Mouse (Mus musculus): ENCODE results near the gene Nop53. TPM values are rescaled to one million over a fixed set of nuclear protein-coding genes. Genes with fewer than 3 reads are reported as not detected.
A peak's percentile ranks its signal among the peaks of the same experiment; 100 is the strongest.

Nop53 gene
- polyA plus RNA-seq, 1 experiment from 2014 or later, result 192 TPM

DNA sequence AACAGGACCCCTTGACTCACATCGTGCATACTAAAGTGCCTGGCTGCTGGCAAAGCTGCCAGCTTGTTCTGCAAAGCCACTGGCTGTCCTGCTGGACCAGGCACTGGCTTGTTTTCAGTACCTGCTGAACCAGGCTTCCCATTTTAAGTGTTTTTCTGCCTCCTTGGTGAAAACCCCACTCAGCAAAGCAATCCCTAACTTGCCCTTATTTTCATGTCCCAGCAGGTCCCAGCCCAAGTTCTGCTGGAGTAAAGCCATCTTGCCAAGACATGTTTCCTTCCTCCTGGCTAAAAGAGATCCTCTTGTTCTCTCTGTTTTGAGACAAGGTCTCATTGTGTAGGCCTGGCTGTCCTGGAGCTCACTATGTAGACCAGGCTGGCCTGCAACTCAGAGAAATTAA is 1.6 kb downstream of the Nop53 start:
- Histone ChIP-seq H3K9me3 (no peaks in the 10 kb centered on the region), H3K27me3 (no peaks in the 10 kb centered on the region), H3K36me3 (peaks cover 51% of the 10 kb centered on the region), H3K9ac (replicated peaks) (0 out of 2 replicates have a peak overlapping the region, but pooled peaks have one; percentile 4), H3K4me3 (replicated peaks) (peak overlapping the region; percentile 67), H3K4me2 (peak overlapping the region; percentile 93), H3K27ac (no peak overlapping the region), H3K4me1 (replicated peaks) (peaks cover 19% of the 10 kb centered on the region)
- 100% methylated on average over 1 of the region's 1 CpGs for WGBS
- no peak for ATAC-seq (ENCODE audit: insufficient number of reproducible peaks, insufficient read depth, low FRiP score, low TSS enrichment, low read depth)

DNA sequence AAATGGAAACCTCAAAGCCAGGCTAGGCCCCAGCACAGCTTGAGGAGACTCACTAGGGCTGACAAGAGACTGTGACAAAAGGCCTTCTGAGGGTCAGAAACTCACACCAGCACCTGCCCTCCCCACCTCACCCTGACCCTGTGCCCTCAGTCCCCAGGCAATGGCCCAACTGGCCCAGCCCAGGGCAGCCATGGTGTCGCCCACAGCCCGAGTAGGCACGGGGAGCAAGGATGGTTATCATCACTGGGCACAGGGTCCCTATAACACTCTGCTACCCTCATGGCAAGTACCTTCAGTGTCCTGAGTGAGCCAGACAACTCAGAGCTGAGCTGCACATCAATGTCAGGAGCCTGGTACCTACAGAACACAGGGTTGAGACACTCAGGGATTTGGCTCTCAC is 7.3 kb downstream of the Nop53 start:
- Histone ChIP-seq H3K9me3 (0 out of 2 replicates have a peak, but pooled peaks cover 5% of the 10 kb centered on the region), H3K27ac (no peak overlapping the region), H3K4me1 (replicated peaks) (no peaks in the 10 kb centered on the region; the same call in 1 of the 2 replicates), H3K4me3 (replicated peaks) (no peak overlapping the region), H3K9ac (replicated peaks) (no peak overlapping the region), H3K36me3 (peaks cover 87% of the 10 kb centered on the region), H3K4me2 (no peak overlapping the region), H3K27me3 (no peaks in the 10 kb centered on the region)
- WGBS, result 92% methylated on average over 3 of the region's 3 CpGs
- ATAC-seq (ENCODE audit: insufficient number of reproducible peaks, insufficient read depth, low FRiP score, low TSS enrichment, low read depth), result no peak

DNA sequence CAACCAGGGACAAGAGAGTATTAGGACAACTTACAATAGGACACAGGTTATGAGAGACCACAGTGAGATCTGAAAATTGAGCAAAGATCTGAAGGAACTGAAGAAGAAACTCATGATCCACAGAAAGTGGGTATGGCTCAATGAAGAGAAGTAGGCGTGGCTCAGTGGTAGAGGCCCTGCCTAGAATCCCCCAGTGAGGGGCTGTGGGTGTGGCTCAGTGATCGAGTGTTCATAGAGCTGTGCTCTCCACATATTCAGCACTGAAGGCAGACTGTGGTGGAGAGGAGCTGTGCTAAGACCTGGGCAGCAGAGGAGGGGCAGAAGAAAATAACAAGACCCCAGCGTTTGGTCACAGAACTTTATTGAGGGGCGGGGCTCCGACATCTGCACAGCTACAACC is 8.4 kb downstream of the Nop53 start:
- Histone ChIP-seq H3K27ac (no peak overlapping the region), H3K9me3 (0 out of 2 replicates have a peak, but pooled peaks cover 5% of the 10 kb centered on the region), H3K4me2 (no peak overlapping the region), H3K9ac (replicated peaks) (no peak overlapping the region), H3K27me3 (no peaks in the 10 kb centered on the region), H3K4me3 (replicated peaks) (no peak overlapping the region), H3K4me1 (replicated peaks) (no peaks in the 10 kb centered on the region; the same call in 1 of the 2 replicates), H3K36me3 (peaks cover 76% of the 10 kb centered on the region)
- 82% methylated on average over 5 of the region's 5 CpGs for WGBS
- ATAC-seq (ENCODE audit: insufficient number of reproducible peaks, insufficient read depth, low FRiP score, low TSS enrichment, low read depth), result no peak

DNA sequence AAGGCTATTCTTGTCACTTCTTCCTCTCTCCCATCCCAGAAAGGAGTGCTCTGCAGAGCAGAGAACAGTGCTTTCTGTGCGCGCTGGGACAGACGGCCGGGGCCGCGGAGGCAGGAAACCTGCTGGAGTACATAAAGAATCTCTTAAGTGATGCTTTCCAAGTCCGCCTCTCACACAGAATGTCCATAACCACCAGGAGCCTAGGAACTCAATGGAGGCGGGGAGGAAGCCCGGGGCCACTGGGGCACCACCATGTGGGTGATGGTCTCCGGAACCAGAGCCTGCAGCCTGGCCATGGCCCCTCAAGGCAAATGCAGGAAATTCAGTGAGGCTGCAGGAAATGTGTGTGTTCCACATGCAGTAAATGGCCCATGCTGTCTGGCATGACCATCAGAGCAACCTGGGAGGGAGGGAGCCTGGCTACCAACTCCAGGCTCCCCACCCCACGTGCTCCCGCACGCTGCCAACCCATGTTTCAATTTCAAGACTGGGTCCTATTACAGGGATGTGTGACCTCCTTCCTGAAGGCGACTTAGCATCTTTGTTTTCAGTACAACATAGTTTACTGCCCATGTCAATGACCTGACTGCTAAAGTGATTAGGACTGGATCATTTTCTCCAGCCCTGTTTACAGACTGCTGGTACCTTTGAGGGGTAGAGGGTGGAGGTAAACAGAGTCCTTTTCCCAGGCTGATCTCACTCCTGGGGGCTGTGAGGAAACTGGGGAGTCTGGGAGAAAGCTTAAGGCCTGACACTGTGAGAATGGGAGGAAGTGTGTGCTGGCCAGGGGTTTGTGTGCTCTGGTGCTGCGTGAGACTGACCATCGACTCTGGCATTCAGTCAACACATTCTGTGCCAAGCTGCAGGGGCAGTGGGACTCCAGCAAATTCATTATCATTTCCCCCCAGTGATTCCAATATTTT is 12.2 kb downstream of the Nop53 start:
- ATAC-seq (ENCODE audit: insufficient number of reproducible peaks, insufficient read depth, low FRiP score, low TSS enrichment, low read depth), result no peak
- no peaks in the 10 kb centered on the region; the same call in 1 of the 2 replicates for H3K4me1 ChIP-seq (replicated peaks)
- 51% methylated on average over 16 of the region's 16 CpGs for WGBS
- H3K36me3 ChIP-seq, result peaks cover 38% of the 10 kb centered on the region
- H3K9me3 ChIP-seq, result 0 out of 2 replicates have a peak, but pooled peaks cover 5% of the 10 kb centered on the region
- no peak overlapping the region for H3K4me3 ChIP-seq (replicated peaks)
- no peaks in the 10 kb centered on the region for H3K27me3 ChIP-seq
- H3K27ac ChIP-seq, result peak overlapping the region; percentile 41
- H3K9ac ChIP-seq (replicated peaks), result no peak overlapping the region
- no peak overlapping the region for H3K4me2 ChIP-seq

DNA sequence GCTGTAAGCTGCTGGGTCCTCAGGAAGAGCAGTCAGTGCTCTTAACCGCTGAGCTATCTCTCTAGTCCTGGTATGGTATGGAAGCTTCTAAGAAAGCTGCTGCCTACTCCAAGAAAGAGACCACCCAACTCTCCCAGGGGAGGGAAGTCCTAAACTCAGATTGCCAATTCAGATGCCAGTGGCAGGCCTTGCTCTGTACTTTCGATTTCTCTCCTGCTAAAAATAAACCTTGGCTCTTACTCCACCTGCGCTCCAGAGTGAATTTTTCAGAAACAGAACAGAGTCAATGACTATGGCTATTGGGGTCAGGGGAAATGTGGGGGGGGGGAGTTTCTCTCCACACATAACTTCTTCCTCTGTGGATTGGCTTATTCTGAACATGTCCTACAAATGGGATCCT is 14.2 kb downstream of the Nop53 start:
- H3K27me3 ChIP-seq, result no peaks in the 10 kb centered on the region
- no peak overlapping the region for H3K4me2 ChIP-seq
- 0 out of 2 replicates have a peak, but pooled peaks cover 5% of the 10 kb centered on the region for H3K9me3 ChIP-seq
- no peak overlapping the region for H3K27ac ChIP-seq
- H3K36me3 ChIP-seq, result peaks cover 17% of the 10 kb centered on the region
- WGBS, result 79% methylated on average over 3 of the region's 3 CpGs
- no peak overlapping the region for H3K4me3 ChIP-seq (replicated peaks)
- no peaks in the 10 kb centered on the region; the same call in 1 of the 2 replicates for H3K4me1 ChIP-seq (replicated peaks)
- no peak for ATAC-seq (ENCODE audit: insufficient number of reproducible peaks, insufficient read depth, low FRiP score, low TSS enrichment, low read depth)
- no peak overlapping the region for H3K9ac ChIP-seq (replicated peaks)

DNA sequence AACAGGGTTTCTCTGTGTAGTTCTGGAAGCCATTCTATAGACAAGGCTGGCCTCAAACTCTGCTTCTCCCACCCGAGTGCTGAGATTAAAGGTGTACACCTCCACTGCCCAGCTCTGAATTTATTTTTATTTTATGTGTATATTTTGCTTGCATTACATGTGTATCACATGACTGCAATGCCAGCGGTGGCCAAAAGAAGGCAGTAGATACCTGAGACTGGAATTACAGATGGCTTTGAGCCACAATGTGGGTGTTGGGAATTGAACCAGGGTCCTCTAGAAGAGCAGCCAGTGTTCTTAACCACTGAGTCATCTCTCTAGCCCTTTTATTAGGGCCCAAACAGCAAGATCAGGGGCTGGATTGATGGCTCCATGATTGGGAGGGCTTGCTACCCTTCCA is 15.3 kb downstream of the Nop53 start:
- Histone ChIP-seq H3K9ac (replicated peaks) (no peak overlapping the region), H3K9me3 (0 out of 2 replicates have a peak, but pooled peaks cover 2% of the 10 kb centered on the region), H3K4me3 (replicated peaks) (no peak overlapping the region), H3K36me3 (peaks cover 7% of the 10 kb centered on the region; the same call in 1 of the 2 replicates), H3K4me2 (no peak overlapping the region), H3K27me3 (no peaks in the 10 kb centered on the region), H3K4me1 (replicated peaks) (no peaks in the 10 kb centered on the region; the same call in 1 of the 2 replicates), H3K27ac (no peak overlapping the region)
- WGBS, result 60% methylated on average over 2 of the region's 2 CpGs
- no peak for ATAC-seq (ENCODE audit: insufficient number of reproducible peaks, insufficient read depth, low FRiP score, low TSS enrichment, low read depth)

DNA sequence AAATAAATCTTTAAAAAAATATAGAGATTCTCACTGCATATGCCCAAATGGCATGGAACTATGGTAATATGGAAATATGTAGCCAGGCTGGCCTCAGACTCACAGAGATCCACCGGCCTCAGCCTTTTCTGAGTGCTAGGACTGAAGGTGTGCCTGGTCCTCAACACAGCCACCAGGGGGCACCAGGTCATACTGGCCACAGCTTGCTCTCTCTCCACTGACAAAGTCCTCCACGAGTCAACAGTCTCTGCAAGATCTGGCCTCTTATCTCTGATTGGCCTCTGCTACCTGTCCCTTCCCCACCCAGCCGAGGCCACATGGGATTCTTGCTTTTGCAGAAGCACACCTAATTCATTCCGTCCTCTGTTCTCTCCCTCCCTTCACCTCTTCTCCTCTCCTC is 16.0 kb downstream of the Nop53 start:
- Histone ChIP-seq H3K4me3 (replicated peaks) (no peak overlapping the region), H3K27me3 (no peaks in the 10 kb centered on the region), H3K9me3 (no peaks in the 10 kb centered on the region), H3K27ac (no peak overlapping the region), H3K9ac (replicated peaks) (no peak overlapping the region), H3K4me2 (no peak overlapping the region), H3K36me3 (0 out of 2 replicates have a peak, but pooled peaks cover 2% of the 10 kb centered on the region), H3K4me1 (replicated peaks) (no peaks in the 10 kb centered on the region; the same call in 1 of the 2 replicates)
- 45% methylated on average over 4 of the region's 4 CpGs for WGBS
- ATAC-seq (ENCODE audit: insufficient number of reproducible peaks, insufficient read depth, low FRiP score, low TSS enrichment, low read depth), result no peak

DNA sequence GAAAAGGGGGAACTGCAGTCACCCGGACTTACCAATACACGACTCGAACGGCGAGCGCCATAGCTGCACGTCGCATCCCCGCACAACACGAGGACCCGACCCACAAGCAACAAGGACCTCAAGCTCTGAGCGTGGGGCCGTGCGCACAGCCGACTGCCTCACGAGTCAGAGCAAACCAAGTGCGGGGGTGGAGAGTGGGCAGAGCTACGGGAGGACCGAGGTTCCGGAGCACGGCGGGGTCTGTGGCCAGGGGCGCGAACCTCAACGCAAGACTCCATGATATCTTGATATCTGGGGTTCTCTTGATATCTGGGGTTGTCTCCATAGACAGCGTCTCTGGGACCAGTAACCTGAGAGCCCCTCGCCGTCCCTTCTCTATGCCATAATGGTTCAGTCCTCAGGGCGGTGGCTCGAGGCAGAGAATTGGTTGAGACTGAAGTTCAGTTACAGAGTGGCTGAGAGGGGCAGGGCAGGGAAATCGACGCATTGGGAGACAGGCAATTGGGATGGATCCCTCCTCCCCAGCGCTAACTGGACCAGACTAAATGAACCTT is 23.6 kb downstream of the Nop53 start, which contains the start of gene Selenow:
TSS of gene Selenow (minus strand) at position 183 of the 554 bp plus-strand sequence.
- no peaks in the 10 kb centered on the region for H3K9me3 ChIP-seq
- peak within 1 kb of the TSS; percentile 65 for H3K4me2 ChIP-seq
- peak within 1 kb of the TSS; percentile 58 for H3K9ac ChIP-seq (replicated peaks)
- peaks cover 16% of the 10 kb centered on the region for H3K4me1 ChIP-seq (replicated peaks)
- no peaks in the 10 kb centered on the region for H3K27me3 ChIP-seq
- H3K4me3 ChIP-seq (replicated peaks), result peak within 1 kb of the TSS; percentile 51
- peaks cover 29% of the 10 kb centered on the region for H3K36me3 ChIP-seq
- peak within 1 kb of the TSS; percentile 74 for H3K27ac ChIP-seq
- peak; percentile 91 for ATAC-seq (ENCODE audit: insufficient number of reproducible peaks, insufficient read depth, low FRiP score, low TSS enrichment, low read depth)
- under 1% methylated on average over 33 of the region's 33 CpGs for WGBS

DNA sequence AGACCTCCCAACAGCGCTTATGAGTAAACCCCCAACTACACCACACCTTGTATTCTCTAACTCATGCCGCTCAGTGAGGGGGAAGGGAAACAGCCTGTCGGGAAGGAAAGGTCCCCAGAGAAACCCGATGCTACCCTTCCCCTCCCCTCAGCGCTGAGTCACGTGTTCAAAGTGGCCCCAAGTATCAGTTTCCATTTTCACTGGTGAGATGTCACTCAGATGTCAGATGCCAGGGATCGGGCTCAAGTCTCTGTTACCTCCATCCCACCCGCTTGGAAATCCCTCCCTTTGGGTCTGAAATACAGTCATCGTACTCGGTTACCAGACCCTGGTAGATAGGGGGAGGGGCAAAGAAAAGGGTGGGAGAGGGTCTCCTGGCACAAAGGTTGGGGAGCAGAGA is 24.1 kb downstream of the Nop53 start:
- Histone ChIP-seq H3K27ac (peak overlapping the region; percentile 74), H3K4me1 (replicated peaks) (peaks cover 16% of the 10 kb centered on the region), H3K4me2 (peak overlapping the region; percentile 65), H3K4me3 (replicated peaks) (peak overlapping the region; percentile 51), H3K27me3 (no peaks in the 10 kb centered on the region), H3K9me3 (no peaks in the 10 kb centered on the region), H3K36me3 (peaks cover 34% of the 10 kb centered on the region), H3K9ac (replicated peaks) (peak overlapping the region; percentile 58)
- peak; percentile 34 for ATAC-seq (ENCODE audit: insufficient number of reproducible peaks, insufficient read depth, low FRiP score, low TSS enrichment, low read depth)
- WGBS, result 1% methylated on average over 10 of the region's 10 CpGs

DNA sequence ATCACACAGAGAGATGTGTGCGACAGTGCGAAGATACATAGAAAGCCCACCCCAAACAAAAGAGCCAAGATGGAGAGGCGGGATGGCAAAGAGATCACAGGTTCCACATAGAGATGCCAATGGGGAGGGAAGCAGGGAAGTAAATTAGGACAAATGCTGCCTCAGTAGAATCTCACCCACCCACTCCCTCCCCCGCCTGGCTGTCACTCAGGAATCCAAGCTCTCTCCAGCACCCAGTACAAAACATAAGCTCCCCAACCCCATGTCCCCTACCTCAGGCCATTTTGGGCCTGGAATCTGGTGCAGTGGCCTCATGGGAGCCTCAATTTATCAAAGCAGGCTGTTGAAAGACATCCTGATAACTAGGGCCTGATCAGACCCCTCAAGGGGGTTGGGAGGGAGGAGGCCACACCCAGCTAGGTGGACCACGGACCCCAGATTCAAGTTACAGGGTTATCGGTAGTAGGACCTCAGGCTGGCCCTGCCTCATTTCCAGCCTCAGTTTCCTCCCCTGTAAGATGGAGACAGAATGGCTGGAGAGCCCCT is 25.2 kb downstream of the Nop53 start:
- WGBS, result 88% methylated on average over 6 of the region's 6 CpGs
- Histone ChIP-seq H3K36me3 (peaks cover 36% of the 10 kb centered on the region), H3K27ac (no peak overlapping the region), H3K4me3 (replicated peaks) (peak overlapping the region; percentile 51), H3K27me3 (no peaks in the 10 kb centered on the region), H3K9me3 (no peaks in the 10 kb centered on the region), H3K9ac (replicated peaks) (peak overlapping the region; percentile 58), H3K4me1 (replicated peaks) (peaks cover 16% of the 10 kb centered on the region), H3K4me2 (peak overlapping the region; percentile 65)
- ATAC-seq (ENCODE audit: insufficient number of reproducible peaks, insufficient read depth, low FRiP score, low TSS enrichment, low read depth), result no peak

DNA sequence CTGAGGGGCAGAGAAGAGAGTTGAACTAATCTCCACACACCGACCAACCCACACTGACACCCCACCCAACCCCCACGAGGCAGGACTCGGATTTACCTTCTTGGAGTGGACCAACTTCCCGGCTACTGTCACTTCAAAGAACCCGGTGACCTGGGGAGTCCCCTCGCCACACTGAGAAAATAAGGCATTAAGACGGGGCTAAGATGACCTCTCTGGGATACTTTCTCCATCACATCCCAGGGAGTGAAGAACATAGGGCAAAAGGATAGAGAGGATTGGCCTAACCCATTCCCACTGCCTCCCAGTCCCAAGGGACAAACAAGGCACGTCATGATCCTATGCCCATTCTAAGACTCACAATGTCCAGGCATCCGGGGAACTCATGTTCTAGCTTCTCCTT is 25.9 kb downstream of the Nop53 start:
- 93% methylated on average over 9 of the region's 9 CpGs for WGBS
- peaks cover 16% of the 10 kb centered on the region for H3K4me1 ChIP-seq (replicated peaks)
- peaks cover 36% of the 10 kb centered on the region for H3K36me3 ChIP-seq
- H3K9ac ChIP-seq (replicated peaks), result no peak overlapping the region
- H3K27ac ChIP-seq, result no peak overlapping the region
- 0 out of 2 replicates have a peak overlapping the region, but pooled peaks have one; percentile 51 for H3K4me3 ChIP-seq (replicated peaks)
- peak overlapping the region; percentile 65; the same call in 1 of the 2 replicates for H3K4me2 ChIP-seq
- no peaks in the 10 kb centered on the region for H3K27me3 ChIP-seq
- ATAC-seq (ENCODE audit: insufficient number of reproducible peaks, insufficient read depth, low FRiP score, low TSS enrichment, low read depth), result no peak
- H3K9me3 ChIP-seq, result no peaks in the 10 kb centered on the region
